Mouse (Mus musculus) myocyte (in vitro differentiated cells): ENCODE data around the gene Tdrd7. TPM values are rescaled to one million over a fixed set of nuclear protein-coding genes. Genes with fewer than 3 reads are reported as not detected.
A peak's percentile ranks its signal among the peaks of the same experiment; 100 is the strongest.

ENCODE experiments used
- H3K27me3 ChIP-seq: one replicate; pipeline ENCODE4 v1.6.1; 2011; ENCODE audit not compliant: control insufficient read depth, insufficient read depth, insufficient read length
- H3K36me3 ChIP-seq: one replicate; pipeline ENCODE4 v1.6.1; 2011; ENCODE audit not compliant: control insufficient read depth, insufficient read depth
- H3K4me2 ChIP-seq: one replicate; pipeline ENCODE4 v1.6.1; 2011; ENCODE audit warnings: low read depth, control low read depth
- H3K4me3 ChIP-seq: one replicate; pipeline ENCODE4 v1.5.1; 2011; ENCODE audit warnings: mild to moderate bottlenecking, control low read depth, moderate library complexity
- H3K79me2 ChIP-seq: one replicate; pipeline ENCODE4 v1.6.1; 2011; ENCODE audit not compliant: control insufficient read depth, insufficient read depth
- H3ac ChIP-seq: one replicate; pipeline ENCODE4 v1.6.1; 2011; ENCODE audit not compliant: control insufficient read depth, insufficient read length
- CEBPB ChIP-seq: IDR thresholded peaks from 2 replicates; pipeline ENCODE4 v1.6.1; 2011; ENCODE audit warnings: mild to moderate bottlenecking, moderate library complexity; ENCODE audit not compliant: poor library complexity, insufficient read depth, severe bottlenecking
- E2F4 ChIP-seq: IDR thresholded peaks from one replicate; pipeline ENCODE4 v1.6.1; 2011; ENCODE audit warnings: mild to moderate bottlenecking, control low read depth, moderate library complexity; ENCODE audit not compliant: insufficient read depth
- MAX ChIP-seq: IDR thresholded peaks from one replicate; pipeline ENCODE4 v1.6.1; 2011; ENCODE audit warnings: low read depth, mild to moderate bottlenecking, control low read depth
- MYOD1 ChIP-seq, 3 experiments: IDR thresholded peaks; one replicate each; pipeline ENCODE4 v1.6.1; 2011; ENCODE audit warnings: control low read depth in 2 of 3, low read depth in 2 of 3, mild to moderate bottlenecking in 2 of 3, moderate library complexity in 1 of 3; ENCODE audit not compliant: insufficient read length in 2 of 3, control insufficient read depth in 1 of 3
- MYOG ChIP-seq, 3 experiments: IDR thresholded peaks; one replicate each; pipeline ENCODE4 v1.6.1; 2011; ENCODE audit warnings: control low read depth in 2 of 3, low read depth in 2 of 3, mild to moderate bottlenecking in 2 of 3; ENCODE audit not compliant: insufficient read length in 2 of 3, control insufficient read depth in 1 of 3, insufficient read depth in 1 of 3
- POLR2A ChIP-seq: IDR thresholded peaks from one replicate; pipeline ENCODE4 v1.6.1; 2011; ENCODE audit warnings: low read depth, mild to moderate bottlenecking, control low read depth, moderate library complexity; ENCODE audit not compliant: insufficient read length
- POLR2AphosphoS2 ChIP-seq: IDR thresholded peaks from one replicate; pipeline ENCODE4 v1.6.1; 2011; ENCODE audit warnings: low read depth, control low read depth; ENCODE audit not compliant: insufficient read length
- REST ChIP-seq: IDR thresholded peaks from one replicate; pipeline ENCODE4 v1.6.1; 2011; ENCODE audit warnings: mild to moderate bottlenecking, control low read depth, moderate library complexity; ENCODE audit not compliant: insufficient read depth, insufficient read length
- SRF ChIP-seq: IDR thresholded peaks from one replicate; pipeline ENCODE4 v1.6.1; 2011; ENCODE audit warnings: low read depth; ENCODE audit not compliant: control insufficient read depth, insufficient read length
- TCF12 ChIP-seq: IDR thresholded peaks from one replicate; pipeline ENCODE4 v1.6.1; 2011; ENCODE audit warnings: mild to moderate bottlenecking, control low read depth; ENCODE audit not compliant: poor library complexity, insufficient read depth, severe bottlenecking
- TCF3 ChIP-seq: IDR thresholded peaks from one replicate; pipeline ENCODE4 v1.6.1; 2011; ENCODE audit warnings: low read depth, control low read depth; ENCODE audit not compliant: insufficient read length
- USF1 ChIP-seq: IDR thresholded peaks from one replicate; pipeline ENCODE4 v1.6.1; 2011; ENCODE audit warnings: low read depth, mild to moderate bottlenecking, control low read depth, moderate library complexity
- polyA plus RNA-seq: library from polyadenylated mRNA; unstranded; fragments of >200 nt; fragmentation: generic; extraction: Trizol; gene quantifications from one replicate; pipeline ENCODE4 v1.2.1, GENCODE M21; 2012; ENCODE audit warnings: missing spikeins

Tdrd7 gene
- polyA plus RNA-seq, 1 experiment, result 12.0 TPM

GRCm38 (mm10) chr4:46061259-46061962 is 96.3 kb downstream of the Tdrd7 start:
- H3K4me2 ChIP-seq, result no peak overlapping the region
- no peaks in the 10 kb centered on the region for H3K27me3 ChIP-seq
- no peak for TF ChIP-seq MAX
- TF ChIP-seq E2F4, result peak; percentile 23
- no peaks in the 10 kb centered on the region for H3K79me2 ChIP-seq
- no peaks in the 10 kb centered on the region for H3K36me3 ChIP-seq
- no peak overlapping the region for H3ac ChIP-seq
- no peak overlapping the region for H3K4me3 ChIP-seq

GRCm38 (mm10) chr4:46063841-46064240 is 98.7 kb downstream of the Tdrd7 start:
- Histone ChIP-seq H3K36me3 (no peaks in the 10 kb centered on the region), H3K4me2 (no peak overlapping the region), H3K4me3 (no peak overlapping the region), H3ac (no peak overlapping the region), H3K27me3 (no peaks in the 10 kb centered on the region), H3K79me2 (no peaks in the 10 kb centered on the region)
- no peak for TF ChIP-seq USF1
- TF ChIP-seq POLR2AphosphoS2, result no peak
- no peak for TF ChIP-seq MYOG (IDR thresholded peaks at IDR 0.05; ENCODE audit: control insufficient read depth in 1 of 3, insufficient read depth in 1 of 3, insufficient read length in 2 of 3, low read depth in 2 of 3)
- TF ChIP-seq TCF3, result no peak
- no peak for TF ChIP-seq SRF
- no peak for TF ChIP-seq MYOD1 (IDR thresholded peaks at IDR 0.05; ENCODE audit: control insufficient read depth in 1 of 3, insufficient read length in 2 of 3, low read depth in 2 of 3)
- TF ChIP-seq E2F4, result no peak
- no peak for TF ChIP-seq MAX
- TF ChIP-seq CEBPB, result no peak
- TF ChIP-seq REST, result no peak
- TF ChIP-seq TCF12, result no peak
- TF ChIP-seq POLR2A, result no peak

- TF ChIP-seq MYOG (IDR thresholded peaks at IDR 0.05; ENCODE audit: control insufficient read depth in 1 of 3, insufficient read depth in 1 of 3, insufficient read length in 2 of 3, low read depth in 2 of 3) (peak in 1 of 3 experiments; percentile 30), CEBPB (no peak)
- H3K36me3 ChIP-seq, result no peaks in the 10 kb centered on the region
- no peak overlapping the region for H3K4me2 ChIP-seq
Observed at GRCm38 (mm10) chr4:46064263-46064662, 99.1 kb downstream of the Tdrd7 start.

GRCm38 (mm10) chr4:46064961-46065360 is 99.8 kb downstream of the Tdrd7 start:
- Histone ChIP-seq H3K4me3 (no peak overlapping the region), H3K36me3 (no peaks in the 10 kb centered on the region), H3K27me3 (no peaks in the 10 kb centered on the region), H3K79me2 (no peaks in the 10 kb centered on the region), H3ac (no peak overlapping the region), H3K4me2 (no peak overlapping the region)
- TF ChIP-seq MAX (no peak), MYOG (IDR thresholded peaks at IDR 0.05; ENCODE audit: control insufficient read depth in 1 of 3, insufficient read depth in 1 of 3, insufficient read length in 2 of 3, low read depth in 2 of 3) (no peak), TCF12 (no peak)

More at GRCm38 (mm10) chr4:46064263-46064662, 99.1 kb downstream of the Tdrd7 start:
- Histone ChIP-seq H3ac (no peak overlapping the region), H3K79me2 (no peaks in the 10 kb centered on the region), H3K4me3 (no peak overlapping the region), H3K27me3 (no peaks in the 10 kb centered on the region)

- no peaks in the 10 kb centered on the region for H3K36me3 ChIP-seq
- no peak overlapping the region for H3K4me3 ChIP-seq
- H3ac ChIP-seq, result no peak overlapping the region
- TF ChIP-seq POLR2A (no peak), SRF (no peak), TCF12 (no peak), POLR2AphosphoS2 (no peak), MYOD1 (IDR thresholded peaks at IDR 0.05; ENCODE audit: control insufficient read depth in 1 of 3, insufficient read length in 2 of 3, low read depth in 2 of 3) (no peak), REST (no peak), TCF3 (no peak), USF1 (no peak), MYOG (IDR thresholded peaks at IDR 0.05; ENCODE audit: control insufficient read depth in 1 of 3, insufficient read depth in 1 of 3, insufficient read length in 2 of 3, low read depth in 2 of 3) (no peak), MAX (no peak), E2F4 (no peak)
- H3K4me2 ChIP-seq, result no peak overlapping the region
- H3K27me3 ChIP-seq, result no peaks in the 10 kb centered on the region
- H3K79me2 ChIP-seq, result no peaks in the 10 kb centered on the region
Observed at GRCm38 (mm10) chr4:46065695-46066340, 100.7 kb downstream of the Tdrd7 start.
